Mouse (Mus musculus): ENCODE data around the gene Adck1. TPM values are rescaled to one million over a fixed set of nuclear protein-coding genes. Genes with fewer than 3 reads are reported as not detected.

Gene Adck1
- polyA plus RNA-seq, 1 experiment from 2014 or later: 24.8 TPM

DNA sequence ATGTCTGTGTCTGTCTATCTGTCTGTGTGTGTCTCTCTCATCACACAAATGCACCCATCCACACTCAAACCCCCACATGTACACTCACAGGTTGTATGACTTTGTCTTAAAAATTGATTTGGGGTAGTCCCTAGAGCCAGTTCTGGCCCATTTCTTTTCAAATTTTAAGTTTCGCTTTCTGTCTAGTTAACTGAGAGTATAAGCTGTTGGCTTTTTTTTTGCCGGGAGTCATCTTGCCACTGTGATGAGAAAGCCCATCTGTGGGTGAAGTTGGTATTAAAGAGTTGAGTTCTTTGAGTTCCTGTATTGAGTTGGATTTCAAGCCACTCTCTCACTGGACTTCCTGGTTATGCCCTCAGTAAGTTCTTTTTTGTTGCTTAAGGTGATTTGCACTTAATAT, 17.9 kb downstream of the Adck1 start:
- Histone ChIP-seq H3K9ac (ENCODE audit: low read depth, low read length) (no peak overlapping the region), H3K27ac (no peak overlapping the region), H3K9me3 (replicated peaks; ENCODE audit: low read length) (no peaks in the 10 kb centered on the region), H3K4me3 (replicated peaks; ENCODE audit: low read depth, low read length) (no peak overlapping the region), H3K27me3 (ENCODE audit: insufficient read depth, low read length) (no peaks in the 10 kb centered on the region), H3K4me2 (ENCODE audit: low read length) (no peak overlapping the region), H3K4me1 (replicated peaks; ENCODE audit: insufficient read depth, low read length) (no peaks in the 10 kb centered on the region), H3K36me3 (ENCODE audit: insufficient read depth, low read length) (no peaks in the 10 kb centered on the region)
- ATAC-seq (replicated peaks; ENCODE audit: low FRiP score, low read depth): no peak
- no peak for TF ChIP-seq CTCF (IDR thresholded peaks at IDR 0.05; ENCODE audit: low read depth)
- 97% methylated on average over 2 of the region's 2 CpGs for WGBS
- no peak for DNase-seq (ENCODE audit: low spot score)

DNA sequence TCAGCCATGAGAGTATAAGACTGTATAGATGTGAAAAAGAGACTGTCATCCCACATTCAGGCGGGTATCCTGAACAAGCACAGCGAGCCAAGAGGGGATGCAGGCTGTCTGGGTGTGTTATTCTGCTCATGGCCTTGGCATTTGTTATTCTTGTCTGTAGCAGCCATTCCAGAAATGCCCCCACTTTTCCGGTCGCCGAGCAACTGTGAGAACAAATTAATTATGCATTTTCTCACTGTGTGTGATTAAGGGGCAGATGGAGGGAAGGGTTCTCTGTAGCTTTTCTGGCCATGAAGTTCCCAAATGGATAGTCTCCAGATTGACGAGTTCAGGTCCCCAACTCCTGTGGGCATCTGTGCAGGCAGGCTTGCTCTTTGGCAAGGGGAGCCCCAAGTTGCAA, 28.5 kb downstream of the Adck1 start:
- TF ChIP-seq CTCF (IDR thresholded peaks at IDR 0.05; ENCODE audit: low read depth): no peak
- WGBS: 87% methylated on average over 6 of the region's 6 CpGs
- no peaks in the 10 kb centered on the region for H3K36me3 ChIP-seq (ENCODE audit: insufficient read depth, low read length)
- no peak for DNase-seq (ENCODE audit: low spot score)
- ATAC-seq (replicated peaks; ENCODE audit: low FRiP score, low read depth): no peak
- no peaks in the 10 kb centered on the region for H3K4me1 ChIP-seq (replicated peaks; ENCODE audit: insufficient read depth, low read length)
- H3K4me2 ChIP-seq (ENCODE audit: low read length): no peak overlapping the region
- no peak overlapping the region for H3K9ac ChIP-seq (ENCODE audit: low read depth, low read length)
- H3K4me3 ChIP-seq (replicated peaks; ENCODE audit: low read depth, low read length): no peak overlapping the region
- H3K9me3 ChIP-seq (replicated peaks; ENCODE audit: low read length): no peaks in the 10 kb centered on the region
- H3K27me3 ChIP-seq (ENCODE audit: insufficient read depth, low read length): no peaks in the 10 kb centered on the region
- no peak overlapping the region for H3K27ac ChIP-seq

DNA sequence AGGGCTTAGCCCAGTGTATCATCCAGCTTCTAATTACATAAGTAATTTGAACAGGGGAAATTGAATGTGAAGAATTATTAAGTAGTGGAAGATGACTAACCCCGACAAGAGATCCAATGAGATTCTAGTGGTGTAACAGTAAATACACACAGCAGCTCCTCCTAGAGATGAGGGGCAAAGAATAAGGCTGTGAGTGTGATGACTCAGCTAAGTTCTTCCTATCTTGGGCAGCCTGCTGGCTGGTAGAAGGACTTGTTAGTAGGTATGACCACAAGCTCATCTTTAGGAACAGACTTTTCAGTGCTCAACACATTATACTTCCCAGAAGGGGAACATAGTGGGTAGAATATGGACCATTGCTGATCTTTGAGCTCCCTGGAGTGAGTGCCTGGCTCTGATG, 38.3 kb downstream of the Adck1 start:
- no peaks in the 10 kb centered on the region for H3K4me1 ChIP-seq (replicated peaks; ENCODE audit: insufficient read depth, low read length)
- no peak overlapping the region for H3K27ac ChIP-seq
- no peaks in the 10 kb centered on the region for H3K27me3 ChIP-seq (ENCODE audit: insufficient read depth, low read length)
- no peaks in the 10 kb centered on the region for H3K9me3 ChIP-seq (replicated peaks; ENCODE audit: low read length)
- ATAC-seq (replicated peaks; ENCODE audit: low FRiP score, low read depth) (no peak), DNase-seq (ENCODE audit: low spot score) (no peak)
- TF ChIP-seq CTCF (IDR thresholded peaks at IDR 0.05; ENCODE audit: low read depth): no peak
- H3K4me2 ChIP-seq (ENCODE audit: low read length): no peak overlapping the region
- no peak overlapping the region for H3K4me3 ChIP-seq (replicated peaks; ENCODE audit: low read depth, low read length)
- H3K36me3 ChIP-seq (ENCODE audit: insufficient read depth, low read length): 0 out of 2 replicates have a peak, but pooled peaks cover 7% of the 10 kb centered on the region
- no peak overlapping the region for H3K9ac ChIP-seq (ENCODE audit: low read depth, low read length)
- WGBS: 81% methylated on average over 1 of the region's 1 CpGs

DNA sequence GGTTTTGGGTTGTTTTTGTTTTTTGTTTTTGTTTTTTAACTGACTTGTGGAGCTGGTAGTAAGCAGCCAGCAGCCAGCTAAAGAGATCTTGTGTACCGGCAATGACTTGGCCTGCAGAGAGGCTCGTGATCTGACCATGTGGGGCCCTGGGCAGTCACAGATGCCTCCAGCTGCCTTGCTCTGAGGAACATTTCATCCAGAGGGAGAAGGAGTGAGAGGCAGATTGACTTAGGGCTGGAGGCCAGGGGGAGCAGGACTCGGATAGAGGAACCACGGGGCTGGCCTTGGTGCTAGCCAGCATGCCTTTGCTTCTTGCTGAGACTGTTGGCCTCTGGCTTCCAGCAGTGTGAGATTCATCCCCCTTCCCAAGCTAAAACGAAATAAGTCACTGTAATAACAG, 43.2 kb downstream of the Adck1 start:
- ATAC-seq (replicated peaks; ENCODE audit: low FRiP score, low read depth) (no peak), DNase-seq (ENCODE audit: low spot score) (peak; percentile 8)
- no peak overlapping the region for H3K4me3 ChIP-seq (replicated peaks; ENCODE audit: low read depth, low read length)
- TF ChIP-seq CTCF (IDR thresholded peaks at IDR 0.05; ENCODE audit: low read depth): no peak
- H3K4me1 ChIP-seq (replicated peaks; ENCODE audit: insufficient read depth, low read length): no peaks in the 10 kb centered on the region
- H3K9ac ChIP-seq (ENCODE audit: low read depth, low read length): no peak overlapping the region
- no peaks in the 10 kb centered on the region for H3K27me3 ChIP-seq (ENCODE audit: insufficient read depth, low read length)
- 0 out of 2 replicates have a peak, but pooled peaks cover 7% of the 10 kb centered on the region for H3K36me3 ChIP-seq (ENCODE audit: insufficient read depth, low read length)
- no peak overlapping the region for H3K4me2 ChIP-seq (ENCODE audit: low read length)
- no peak overlapping the region for H3K27ac ChIP-seq
- no peaks in the 10 kb centered on the region for H3K9me3 ChIP-seq (replicated peaks; ENCODE audit: low read length)
- 66% methylated on average over 5 of the region's 5 CpGs for WGBS

DNA sequence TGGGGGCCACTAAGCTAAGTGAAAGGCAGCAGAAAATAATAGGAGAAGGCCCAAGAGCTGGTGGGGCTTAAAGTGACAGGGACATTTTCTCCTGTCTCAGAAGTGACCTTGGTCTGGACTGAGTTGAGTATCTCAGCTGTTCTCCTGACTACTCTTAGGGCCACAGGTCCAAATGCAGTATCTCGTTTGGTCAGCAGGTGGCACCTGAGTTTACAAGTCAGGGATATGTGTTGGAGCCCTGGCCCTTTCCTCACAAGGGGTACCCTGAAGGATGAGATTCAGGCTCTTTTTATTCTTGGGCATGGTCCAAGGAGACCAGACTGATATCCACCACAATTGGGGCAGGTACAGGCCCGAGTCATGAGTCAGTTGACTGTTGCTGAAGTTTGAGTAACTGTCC, 44.8 kb downstream of the Adck1 start:
- Histone ChIP-seq H3K9me3 (replicated peaks; ENCODE audit: low read length) (no peaks in the 10 kb centered on the region), H3K27ac (no peak overlapping the region), H3K9ac (ENCODE audit: low read depth, low read length) (no peak overlapping the region), H3K27me3 (ENCODE audit: insufficient read depth, low read length) (no peaks in the 10 kb centered on the region), H3K4me2 (ENCODE audit: low read length) (no peak overlapping the region), H3K4me1 (replicated peaks; ENCODE audit: insufficient read depth, low read length) (no peaks in the 10 kb centered on the region), H3K4me3 (replicated peaks; ENCODE audit: low read depth, low read length) (no peak overlapping the region), H3K36me3 (ENCODE audit: insufficient read depth, low read length) (0 out of 2 replicates have a peak, but pooled peaks cover 7% of the 10 kb centered on the region)
- DNase-seq (ENCODE audit: low spot score) (peak; percentile 64), ATAC-seq (replicated peaks; ENCODE audit: low FRiP score, low read depth) (peak; percentile 42; the same call in 1 of the 2 replicates)
- 28% methylated on average over 2 of the region's 2 CpGs for WGBS
- peak; percentile 79 for TF ChIP-seq CTCF (IDR thresholded peaks at IDR 0.05; ENCODE audit: low read depth)

DNA sequence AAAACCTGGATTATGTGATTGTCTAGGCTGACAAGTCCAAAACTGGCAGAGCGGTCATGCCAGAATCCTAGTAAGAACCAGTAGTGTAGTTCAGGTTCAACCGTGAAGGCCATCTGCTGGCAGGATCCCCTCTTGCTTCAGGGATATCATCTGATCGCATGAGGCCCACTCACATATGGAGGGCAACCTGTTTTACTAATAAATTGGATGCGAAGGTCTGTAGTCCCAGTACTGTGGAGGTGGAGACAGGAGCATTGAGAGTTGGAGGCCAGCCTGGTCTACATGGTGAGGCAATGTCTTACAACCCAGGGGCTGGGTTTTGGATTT, 47.6 kb downstream of the Adck1 start:
- WGBS: 96% methylated on average over 4 of the region's 4 CpGs
- H3K4me2 ChIP-seq (ENCODE audit: low read length): no peak overlapping the region
- no peak for DNase-seq (ENCODE audit: low spot score)
- H3K9ac ChIP-seq (ENCODE audit: low read depth, low read length): no peak overlapping the region
- H3K27me3 ChIP-seq (ENCODE audit: insufficient read depth, low read length): no peaks in the 10 kb centered on the region
- H3K4me1 ChIP-seq (replicated peaks; ENCODE audit: insufficient read depth, low read length): no peaks in the 10 kb centered on the region
- H3K36me3 ChIP-seq (ENCODE audit: insufficient read depth, low read length): no peaks in the 10 kb centered on the region
- H3K27ac ChIP-seq: no peak overlapping the region
- no peaks in the 10 kb centered on the region for H3K9me3 ChIP-seq (replicated peaks; ENCODE audit: low read length)
- H3K4me3 ChIP-seq (replicated peaks; ENCODE audit: low read depth, low read length): no peak overlapping the region
- ATAC-seq (replicated peaks; ENCODE audit: low FRiP score, low read depth): no peak
- no peak for TF ChIP-seq CTCF (IDR thresholded peaks at IDR 0.05; ENCODE audit: low read depth)

DNA sequence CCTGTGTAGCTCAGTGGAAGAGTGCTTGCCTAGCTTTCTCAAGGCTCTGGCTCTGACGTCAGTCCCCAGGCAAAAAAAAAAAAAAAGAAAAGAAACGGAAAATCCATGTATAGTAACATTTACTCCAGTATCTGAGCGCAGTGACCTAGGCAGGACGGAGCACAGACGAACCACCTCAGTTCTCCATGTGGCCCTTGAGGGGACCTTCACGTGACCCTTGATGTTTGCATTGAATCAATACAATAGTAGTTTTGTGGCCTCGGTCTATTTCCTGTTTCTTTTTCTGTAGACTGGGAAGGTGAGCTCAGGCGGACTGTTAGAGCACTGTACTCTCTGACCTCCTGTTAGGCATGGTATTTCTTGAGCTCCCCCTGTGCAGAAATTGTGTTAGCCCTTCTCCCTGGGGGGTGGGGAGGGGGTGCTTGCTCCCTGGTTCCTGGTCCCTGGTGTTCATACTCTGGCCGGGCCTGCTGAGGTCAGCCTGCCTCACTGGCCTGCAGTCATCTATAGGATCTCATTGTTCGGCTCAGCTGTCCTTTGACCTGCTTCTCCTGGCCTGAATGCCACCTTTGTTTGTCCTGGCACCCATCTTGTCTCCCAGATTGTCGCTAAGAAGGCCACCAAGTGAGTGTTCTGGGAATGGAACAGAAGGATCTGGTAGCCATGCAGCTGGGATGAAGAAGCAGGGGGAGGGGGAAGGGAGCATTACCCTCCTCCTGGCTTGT, 48.1 kb downstream of the Adck1 start:
- DNase-seq (ENCODE audit: low spot score) (no peak), ATAC-seq (replicated peaks; ENCODE audit: low FRiP score, low read depth) (no peak)
- no peaks in the 10 kb centered on the region for H3K27me3 ChIP-seq (ENCODE audit: insufficient read depth, low read length)
- H3K9me3 ChIP-seq (replicated peaks; ENCODE audit: low read length): no peaks in the 10 kb centered on the region
- 57% methylated on average over 11 of the region's 11 CpGs for WGBS
- no peak overlapping the region for H3K9ac ChIP-seq (ENCODE audit: low read depth, low read length)
- H3K36me3 ChIP-seq (ENCODE audit: insufficient read depth, low read length): no peaks in the 10 kb centered on the region
- H3K4me3 ChIP-seq (replicated peaks; ENCODE audit: low read depth, low read length): no peak overlapping the region
- no peak for TF ChIP-seq CTCF (IDR thresholded peaks at IDR 0.05; ENCODE audit: low read depth)
- no peaks in the 10 kb centered on the region for H3K4me1 ChIP-seq (replicated peaks; ENCODE audit: insufficient read depth, low read length)
- H3K27ac ChIP-seq: no peak overlapping the region
- no peak overlapping the region for H3K4me2 ChIP-seq (ENCODE audit: low read length)

Measured in kidney, postnatal 0 days (tissue).